Mouse (Mus musculus) lung, postnatal 0 days (tissue): ENCODE data around the gene Heatr6. TPM values are rescaled to one million over a fixed set of nuclear protein-coding genes. Genes with fewer than 3 reads are reported as not detected.
A peak's percentile ranks its signal among the peaks of the same experiment; 100 is the strongest.

Source experiments
- ATAC-seq: fragments of 200-750 bp; cut with Nextera tagmentation; 2 replicates; pipeline ENCODE4 v1.8.0; 2017; ENCODE audit warnings: moderate library complexity
- DNase-seq: peaks from one replicate; pipeline ENCODE4 v3.0.0-alpha.2; 2016; ENCODE audit warnings: low spot score
- H3K27ac ChIP-seq: fragments of 300-500 bp; sonication (generic); 2 replicates; pipeline ENCODE4 v1.5.1; 2014; ENCODE audit warnings: antibody characterized with exemption, mild to moderate bottlenecking, low read length, mixed read lengths
- H3K27me3 ChIP-seq: fragments of 300-500 bp; sonication (generic); replicated peaks from 2 replicates; pipeline ENCODE4 v1.6.1; 2014; ENCODE audit warnings: low read length, mixed read lengths; ENCODE audit not compliant: insufficient read depth
- H3K36me3 ChIP-seq: fragments of 300-500 bp; sonication (generic); 2 replicates; pipeline ENCODE4 v1.6.1; 2014; ENCODE audit warnings: low read length, mixed read lengths; ENCODE audit not compliant: insufficient read depth
- H3K4me1 ChIP-seq: fragments of 300-500 bp; sonication (generic); 2 replicates; pipeline ENCODE4 v1.6.1; 2014; ENCODE audit warnings: antibody characterized with exemption, low read depth, low read length, mixed read lengths; ENCODE audit not compliant: insufficient read depth
- H3K4me2 ChIP-seq: fragments of 300-500 bp; sonication (generic); replicated peaks from 2 replicates; pipeline ENCODE4 v1.6.1; 2014; ENCODE audit warnings: low read depth, mild to moderate bottlenecking, low read length, moderate library complexity, mixed read lengths
- H3K4me3 ChIP-seq: fragments of 300-500 bp; sonication (generic); 2 replicates; pipeline ENCODE4 v1.5.1; 2014; ENCODE audit warnings: low read depth, low read length
- H3K9ac ChIP-seq: fragments of 300-500 bp; sonication (generic); replicated peaks from 2 replicates; pipeline ENCODE4 v1.6.1; 2014; ENCODE audit warnings: low read depth, mild to moderate bottlenecking
- H3K9me3 ChIP-seq: fragments of 300-500 bp; sonication (generic); 2 replicates; pipeline ENCODE4 v1.6.1; 2016; ENCODE audit warnings: low read length, mixed read lengths
- CTCF ChIP-seq: IDR thresholded peaks from 2 replicates; pipeline ENCODE4 v1.5.1; 2016; ENCODE audit warnings: antibody characterized with exemption, mild to moderate bottlenecking
- EP300 ChIP-seq: IDR thresholded peaks from 2 replicates; pipeline ENCODE4 v1.6.1; 2016; ENCODE audit warnings: antibody characterized with exemption, mild to moderate bottlenecking, control low read depth
- WGBS: fragments of 180-500 bp; shearing (Covaris S2); extraction: QIAGEN DNeasy Blood & Tissue Kit; methylation state at CpG from one replicate; pipeline ENCODE4 v1.1.7; 2014; 5-methylcytosine and 5-hydroxymethylcytosine counted together
- polyA plus RNA-seq: library from polyadenylated mRNA; unstranded; fragments of >200 nt; fragmentation: Nextera tagmentation; extraction: Ambion mirVana; gene quantifications from 2 replicates; pipeline ENCODE4 v1.2.1, GENCODE M21; 2015

The Heatr6 gene
- 11.8 and 13.7 TPM in 2 replicates for polyA plus RNA-seq

DNA sequence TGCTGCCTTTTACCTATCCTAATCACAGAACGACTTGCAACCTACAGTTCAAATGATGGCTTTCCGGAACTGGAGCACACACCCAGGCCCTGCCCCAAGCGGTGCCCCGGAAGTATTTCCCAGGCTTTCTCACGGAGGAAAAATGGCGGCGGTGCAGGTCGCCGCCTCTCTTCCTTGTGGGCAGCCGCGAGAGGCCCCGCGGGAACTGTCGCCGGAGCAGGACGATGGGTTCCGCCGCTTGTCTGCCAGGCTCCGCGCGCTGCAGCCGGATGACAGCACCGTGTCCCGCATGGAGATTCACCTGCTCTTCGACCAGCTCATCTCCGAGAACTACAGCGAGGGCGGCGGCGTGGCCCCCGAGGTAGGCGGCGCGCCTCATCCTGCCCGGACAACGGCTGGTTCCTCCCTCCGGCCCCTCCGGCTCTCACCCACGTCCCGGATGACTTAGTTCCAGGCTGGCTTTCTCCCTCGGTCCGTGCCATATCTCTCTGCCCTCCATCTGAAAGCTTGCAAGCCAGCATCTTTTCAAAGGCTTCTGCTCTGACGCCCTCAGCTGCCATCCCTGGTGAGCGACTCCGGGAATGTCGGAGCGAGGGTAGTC lies at the start of gene Heatr6:
Heatr6 (plus strand) TSS at position 116 of the 601 bp plus-strand sequence.
- Histone ChIP-seq H3K27me3 (no peaks in the 10 kb centered on the region), H3K36me3 (peaks cover 9% of the 10 kb centered on the region; the same call in 1 of the 2 replicates), H3K27ac (peak within 1 kb of the TSS; percentile 70), H3K4me1 (peaks cover 10% of the 10 kb centered on the region; the same call in 1 of the 2 replicates), H3K9ac (peak within 1 kb of the TSS; percentile 68), H3K4me3 (peak within 1 kb of the TSS; percentile 81), H3K4me2 (peak within 1 kb of the TSS; percentile 74), H3K9me3 (no peaks in the 10 kb centered on the region)
- DNase-seq: peak; percentile 96
- under 1% methylated on average over 47 of the region's 47 CpGs for WGBS
- ATAC-seq: peak; percentile 99
- TF ChIP-seq EP300 (no peak), CTCF (0 out of 2 replicates have a peak, but pooled peaks have one; percentile 12)

DNA sequence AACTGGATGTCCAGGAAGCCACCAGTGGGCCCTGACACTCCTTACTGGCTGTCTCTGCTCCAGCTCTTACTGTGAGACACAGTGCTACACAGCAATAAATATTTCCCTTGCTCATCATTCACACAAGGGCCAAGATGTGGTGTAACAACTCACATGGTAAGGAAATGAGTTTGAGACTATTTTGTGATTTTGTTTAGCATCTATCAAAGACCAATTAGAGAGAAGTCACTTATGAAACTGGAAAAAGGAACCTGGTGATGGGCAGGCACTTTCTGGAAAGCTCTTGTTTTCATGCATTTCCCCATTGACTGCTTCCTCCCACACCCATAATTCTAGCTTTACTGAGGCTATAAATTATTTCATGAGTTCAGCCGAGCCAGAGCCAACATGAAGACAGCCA lies 49.8 kb upstream of the Heatr6 start, which contains the start of gene Wfdc17:
Wfdc17 (plus strand) TSS at position 287 of the 400 bp plus-strand sequence.
- no peak for ATAC-seq

DNA sequence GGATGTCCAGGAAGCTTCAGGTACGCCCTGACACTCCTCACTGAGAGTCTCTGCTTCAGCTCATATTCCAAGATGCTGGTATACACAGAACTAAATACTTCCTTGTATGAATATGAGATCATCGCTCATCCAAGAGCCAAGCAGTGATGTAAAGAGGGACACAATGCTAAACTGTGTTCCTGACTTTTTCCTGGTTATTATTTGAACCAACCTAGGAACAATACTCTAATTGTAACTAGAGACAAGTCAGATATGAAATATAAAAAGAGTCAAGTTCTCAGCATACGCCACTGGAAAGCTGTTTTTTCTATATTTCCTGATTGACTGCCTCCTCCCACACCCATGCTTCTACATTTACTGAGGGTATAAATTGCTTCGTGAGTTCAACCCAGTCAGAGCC lies 44.8 kb upstream of the Heatr6 start, which contains the start of gene Wfdc18:
Wfdc18 (plus strand) TSS at position 301 of the 400 bp plus-strand sequence.
- ATAC-seq (no peak), DNase-seq (no peak)
- Histone ChIP-seq H3K9me3 (no peaks in the 10 kb centered on the region), H3K4me1 (no peaks in the 10 kb centered on the region), H3K36me3 (no peaks in the 10 kb centered on the region), H3K9ac (no peak within 1 kb of the TSS), H3K4me3 (no peak within 1 kb of the TSS), H3K27ac (no peak within 1 kb of the TSS), H3K4me2 (no peak within 1 kb of the TSS), H3K27me3 (no peaks in the 10 kb centered on the region)
- TF ChIP-seq EP300 (no peak), CTCF (no peak)
- WGBS: 66% methylated on average over 4 of the region's 4 CpGs

More for the DNA sequence above, 49.8 kb upstream of the Heatr6 start, which contains the start of gene Wfdc17:
- no peak within 1 kb of the TSS for H3K27ac ChIP-seq
- no peak within 1 kb of the TSS for H3K4me3 ChIP-seq
- H3K27me3 ChIP-seq: no peaks in the 10 kb centered on the region
- H3K9me3 ChIP-seq: no peaks in the 10 kb centered on the region
- H3K36me3 ChIP-seq: no peaks in the 10 kb centered on the region
- DNase-seq: peak; percentile 10
- WGBS: 27% methylated on average over 1 of the region's 1 CpGs
- no peaks in the 10 kb centered on the region for H3K4me1 ChIP-seq
- H3K4me2 ChIP-seq: no peak within 1 kb of the TSS
- no peak for TF ChIP-seq CTCF
- TF ChIP-seq EP300: no peak
- no peak within 1 kb of the TSS for H3K9ac ChIP-seq

DNA sequence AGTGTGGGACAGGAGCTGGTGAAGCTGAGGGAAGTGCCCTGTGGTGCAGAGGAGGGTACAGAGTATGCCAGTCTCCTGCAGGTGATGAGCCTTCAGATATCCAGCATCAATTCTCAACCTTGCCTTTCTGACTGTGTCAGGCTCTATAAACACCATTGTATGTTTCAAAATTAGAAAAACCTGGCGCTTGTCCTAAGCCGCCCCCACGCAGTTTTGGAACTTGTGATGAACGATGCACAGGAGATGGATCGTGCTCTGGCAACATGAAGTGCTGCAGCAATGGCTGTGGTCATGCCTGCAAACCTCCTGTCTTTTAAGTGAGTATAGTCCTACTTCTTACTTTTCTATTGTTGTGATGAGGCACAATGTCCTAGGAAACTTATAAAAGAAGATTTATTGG lies 43.8 kb upstream of the Heatr6 start:
- ATAC-seq (no peak), DNase-seq (no peak)
- TF ChIP-seq EP300 (no peak), CTCF (no peak)
- no peak overlapping the region for H3K4me3 ChIP-seq
- H3K4me2 ChIP-seq: no peak overlapping the region
- H3K9ac ChIP-seq: no peak overlapping the region
- H3K27me3 ChIP-seq: no peaks in the 10 kb centered on the region
- H3K36me3 ChIP-seq: no peaks in the 10 kb centered on the region
- H3K9me3 ChIP-seq: no peaks in the 10 kb centered on the region
- no peak overlapping the region for H3K27ac ChIP-seq
- H3K4me1 ChIP-seq: no peaks in the 10 kb centered on the region
- WGBS: 83% methylated on average over 5 of the region's 5 CpGs

DNA sequence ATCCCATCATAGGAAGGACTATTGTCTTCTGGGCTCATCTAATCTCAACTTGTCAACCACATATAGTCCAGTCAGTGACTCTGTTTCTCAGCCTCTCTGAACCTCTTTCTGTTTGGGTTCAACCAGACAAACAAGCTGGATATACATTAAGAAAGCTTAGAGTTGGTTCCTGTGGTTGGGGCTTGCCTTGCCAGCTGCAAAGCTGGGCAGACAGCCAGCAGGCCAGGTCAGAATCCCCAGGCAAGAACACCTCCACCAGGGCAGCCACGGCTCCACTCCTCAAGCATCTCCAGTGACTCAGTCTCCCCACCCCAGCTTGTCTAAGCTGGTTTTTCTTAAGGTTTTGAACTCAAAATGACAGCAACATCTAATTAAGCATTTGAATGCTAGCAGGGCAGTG lies 40.8 kb upstream of the Heatr6 start:
- ATAC-seq (no peak), DNase-seq (no peak)
- Histone ChIP-seq H3K27ac (no peak overlapping the region), H3K27me3 (no peaks in the 10 kb centered on the region), H3K4me3 (no peak overlapping the region), H3K4me1 (no peaks in the 10 kb centered on the region), H3K9ac (no peak overlapping the region), H3K4me2 (no peak overlapping the region), H3K36me3 (no peaks in the 10 kb centered on the region), H3K9me3 (no peaks in the 10 kb centered on the region)
- WGBS: 33% methylated on average over 1 of the region's 1 CpGs
- TF ChIP-seq EP300: no peak
- TF ChIP-seq CTCF: no peak

DNA sequence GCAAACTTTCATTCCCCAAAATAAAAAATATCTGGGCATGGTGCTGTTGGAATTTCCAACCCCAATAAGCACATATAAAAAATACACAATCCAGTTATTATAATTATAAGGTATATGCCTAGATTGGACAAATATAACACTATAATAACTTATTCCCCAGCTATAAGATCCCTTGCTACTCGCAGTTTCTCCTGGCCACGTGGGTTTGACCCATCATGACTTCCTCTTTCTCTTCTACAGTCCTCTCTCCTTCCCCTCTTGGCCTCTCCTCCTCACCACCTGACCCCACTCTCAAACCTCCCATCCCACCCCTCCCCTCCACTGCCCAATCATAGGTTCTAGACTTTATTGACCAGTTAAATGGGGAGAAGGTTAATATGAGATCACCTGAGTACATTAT lies 39.6 kb upstream of the Heatr6 start:
- 64% methylated on average over 2 of the region's 2 CpGs for WGBS

More for the DNA sequence above, 39.6 kb upstream of the Heatr6 start:
- Histone ChIP-seq H3K4me1 (no peaks in the 10 kb centered on the region), H3K36me3 (no peaks in the 10 kb centered on the region), H3K4me3 (no peak overlapping the region), H3K27ac (no peak overlapping the region), H3K4me2 (no peak overlapping the region), H3K9ac (no peak overlapping the region), H3K9me3 (no peaks in the 10 kb centered on the region), H3K27me3 (no peaks in the 10 kb centered on the region)
- ATAC-seq: no peak
- no peak for TF ChIP-seq EP300
- TF ChIP-seq CTCF: no peak
- DNase-seq: no peak
